Mouse (Mus musculus): ENCODE measurements around the gene Gpalpp1.

- TF ChIP-seq CTCF (IDR thresholded peaks at IDR 0.05; ENCODE audit: insufficient read depth, low read depth, low read length) = no peak
- no peak for TF ChIP-seq POLR2A (IDR thresholded peaks at IDR 0.05; ENCODE audit: insufficient read depth, low read depth, low read length)
These were observed 39.9 kb upstream of the Gpalpp1 start for GRCm38 (mm10) chr14:76150499-76150898.

All from olfactory bulb, adult 2 months (tissue).